Mouse (Mus musculus) T-helper 1 cell (primary cell): ENCODE measurements around the gene Acsl6.
"Not testable (repeated sequence)": the region's sequence is repeated elsewhere in the genome, so short reads cannot be mapped to it uniquely, and the experiment has no call there.

Source experiments
- in situ Hi-C: fragments of 300-600 bp; cut with MboI, MseI; formaldehyde crosslinking; loops from one replicate; pipeline ENCODE4 v1.15.1; 2025; ENCODE audit warnings: high pct_unique_total_duplicates

The Acsl6 gene

DNA sequence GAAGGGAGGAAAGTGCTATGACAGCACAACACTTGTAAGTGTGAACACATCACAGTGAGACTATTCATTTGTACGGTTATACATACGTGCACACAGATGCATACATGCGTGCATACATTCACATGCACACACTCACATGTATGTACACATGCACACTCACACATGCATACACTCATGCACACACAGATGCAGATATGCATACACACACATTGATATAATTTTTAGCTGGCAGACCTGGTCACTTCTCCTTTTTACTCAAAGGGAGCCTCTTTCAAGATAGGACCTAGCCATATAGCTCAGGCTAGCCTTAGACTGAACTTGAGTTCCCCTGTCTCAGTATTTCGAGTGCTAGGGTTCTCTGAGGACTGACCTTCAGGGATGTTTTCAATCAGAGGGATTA is 87.7 kb downstream of the Acsl6 start:
- in situ Hi-C loops = no loop called here

DNA sequence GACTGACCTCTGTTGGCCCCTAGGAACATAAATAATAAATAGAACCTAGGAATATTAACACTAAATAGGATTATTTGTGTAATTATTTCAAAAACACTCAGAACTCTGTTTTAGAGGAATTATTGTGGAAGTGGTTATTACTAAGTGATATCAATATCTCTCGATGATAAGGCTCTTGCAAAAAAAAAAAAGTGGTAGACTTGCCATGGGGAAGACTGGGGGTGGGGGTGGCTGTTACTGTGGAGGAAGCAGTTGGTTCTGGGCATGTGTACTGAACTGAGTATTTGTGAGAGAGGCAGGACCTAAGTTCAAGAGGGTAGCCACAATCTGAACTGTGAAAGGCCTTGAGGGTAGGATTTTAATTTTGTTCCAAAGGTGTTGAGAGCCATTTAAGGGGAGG is 93.1 kb downstream of the Acsl6 start:
- in situ Hi-C loops = no loop called here

DNA sequence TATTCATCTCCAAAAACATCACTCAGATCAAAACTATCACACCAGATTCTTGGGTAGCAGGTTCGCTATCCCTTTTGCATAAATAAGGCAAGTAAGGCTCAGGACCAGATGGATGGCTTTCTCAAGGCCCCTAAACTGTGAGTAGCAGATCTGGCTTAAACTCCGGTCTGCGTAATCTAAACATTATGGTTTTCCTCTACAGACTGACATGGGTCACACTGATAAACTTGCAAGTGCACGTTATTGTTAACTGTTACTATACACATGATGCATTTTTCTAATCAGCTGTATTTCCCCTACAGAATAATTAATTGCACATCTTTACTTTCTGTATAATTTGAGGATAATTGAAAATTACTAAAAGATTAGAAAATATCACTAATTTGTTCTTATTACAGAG is 94.5 kb downstream of the Acsl6 start:
- in situ Hi-C loops = no loop called here

DNA sequence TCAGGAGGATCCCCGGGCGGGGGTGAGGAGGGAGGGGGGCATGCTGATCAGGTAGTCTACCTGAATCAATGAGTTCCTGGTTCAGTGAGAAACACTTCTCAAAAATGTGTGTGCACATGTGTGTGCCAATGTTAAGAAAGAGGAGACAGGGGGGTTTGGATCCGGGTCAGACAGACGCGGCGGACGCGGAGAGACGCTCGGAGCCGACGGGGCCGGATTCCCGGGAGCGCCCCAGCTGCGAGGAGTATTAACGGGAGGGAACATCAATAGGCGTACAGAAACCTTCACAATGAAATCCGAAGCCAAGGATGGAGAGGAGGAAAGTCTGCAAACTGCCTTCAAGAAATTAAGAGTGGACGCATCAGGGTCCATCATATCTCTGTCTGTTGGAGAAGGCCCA is 97.2 kb downstream of the Acsl6 start:
- in situ Hi-C loops = not testable (repeated sequence)

GRCm38 (mm10) chr11:54404885-54405284 is 101.3 kb downstream of the Acsl6 start:
- in situ Hi-C loops = no loop called here

GRCm38 (mm10) chr11:54406930-54407546 is 103.4 kb downstream of the Acsl6 start:
- in situ Hi-C loops = no loop called here

GRCm38 (mm10) chr11:54410612-54411011 is 107.0 kb downstream of the Acsl6 start:
- in situ Hi-C loops = loop anchor here (5.0 kb wide), 1 partner anchor 58 kb away; no protein-coding TSS in a partner anchor

GRCm38 (mm10) chr11:54413017-54413416 is 109.4 kb downstream of the Acsl6 start:
- in situ Hi-C loops = loop anchor here (5.0 kb wide), 1 partner anchor 61 kb away; no protein-coding TSS in a partner anchor
